Mouse (Mus musculus): ENCODE results near the gene Batf.
"Not testable (repeated sequence)": the region's sequence is repeated elsewhere in the genome, so short reads cannot be mapped to it uniquely, and the experiment has no call there.

GRCm38 (mm10) chr12:85698179-85698578 is 11.7 kb downstream of the Batf start:
- TF ChIP-seq CTCF (IDR thresholded peaks at IDR 0.05; ENCODE audit: low read depth, low read length); POLR2A (IDR thresholded peaks at IDR 0.05; ENCODE audit: borderline replicate concordance, low read depth, low read length): not testable (repeated sequence)

All from bone marrow macrophage, adult 2 months (primary cell).